Mouse (Mus musculus): ENCODE results near the gene Zmiz1.

DNA sequence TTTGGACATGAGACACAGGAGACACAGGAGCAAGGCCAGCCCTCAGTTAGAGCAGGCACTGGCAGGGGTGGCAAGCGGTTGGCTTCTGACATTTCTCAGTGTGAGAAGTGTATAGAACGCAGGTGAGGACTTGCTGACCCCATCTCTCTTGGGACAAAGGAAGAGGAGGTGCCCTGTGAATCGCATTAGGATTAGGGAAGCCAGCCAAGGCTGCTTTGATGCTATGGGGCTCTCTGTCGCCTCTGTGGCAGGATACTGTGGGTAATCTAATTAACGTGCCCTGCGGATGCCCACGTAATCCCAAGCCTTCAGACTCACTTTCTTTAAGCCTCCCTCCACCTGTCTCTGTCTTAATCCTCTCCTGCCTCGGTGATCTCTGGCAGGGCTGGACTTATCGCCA, 62.0 kb downstream of the Zmiz1 start:
- TF ChIP-seq EP300 (IDR thresholded peaks at IDR 0.05; ENCODE audit: low read depth) (no peak), CTCF (IDR thresholded peaks at IDR 0.05; ENCODE audit: low read depth) (no peak)
